Mouse (Mus musculus) heart, adult 18-20 months (tissue): ENCODE measurements at regions not wholly inside any gene's neighbourhood (a gene's known extent, or its start where the extent isn't known, plus 50 kb on each side); places are given as distances from the start of the nearest gene placed in this dataset.
"Not testable (repeated sequence)": the region's sequence is repeated elsewhere in the genome, so short reads cannot be mapped to it uniquely, and the experiment has no call there.

Experiments
- DNase-seq, 2 experiments: peaks; one replicate each; pipeline ENCODE4 v3.0.0; 2021 to 2022; ENCODE audit warnings: mixed read lengths in 1 of 2

GRCm38 (mm10) chr14:82299222-82299621 lies 2144.1 kb upstream of the Pcdh17 start:
- DNase-seq, result no peak

GRCm38 (mm10) chr14:82313491-82313890 lies 2129.9 kb upstream of the Pcdh17 start:
- peak; percentile 8 to 11 for DNase-seq

DNA sequence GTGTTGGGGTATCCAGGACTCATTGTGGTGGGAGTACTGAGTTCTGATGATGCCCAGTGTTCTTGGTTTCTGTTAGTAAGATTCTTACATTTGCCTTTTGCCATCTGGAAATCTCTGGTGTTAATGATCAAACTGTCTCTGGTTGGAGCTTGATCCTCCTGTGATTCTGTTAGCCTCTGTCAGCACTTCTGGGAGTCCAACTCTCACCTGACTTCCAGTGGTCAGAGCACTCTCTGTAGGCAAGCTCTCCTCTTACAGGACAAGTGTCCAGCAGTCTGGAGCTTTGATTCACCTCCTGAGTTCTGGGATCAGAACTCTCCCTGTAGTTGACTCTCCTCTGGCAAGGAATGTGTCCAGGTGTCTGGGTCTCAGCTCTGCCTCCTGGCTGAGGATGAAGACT lies 2108.5 kb upstream of the Pcdh17 start:
- DNase-seq, result not testable (repeated sequence)
